Mouse (Mus musculus) brain, embryonic 18.5 days (tissue): Measurements from ENCODE around the gene Ntn4.

Experiments
- DNase-seq: peaks from one replicate; pipeline ENCODE4 v3.0.0-alpha.2; 2012; ENCODE audit warnings: low read depth, low spot score

Ntn4 gene

GRCm38 (mm10) chr10:93730514-93730913 lies 90.0 kb downstream of the Ntn4 start:
- DNase-seq: no peak

GRCm38 (mm10) chr10:93731248-93731691 lies 90.8 kb downstream of the Ntn4 start:
- no peak for DNase-seq

- no peak for DNase-seq
Measured at GRCm38 (mm10) chr10:93736114-93736645, 95.7 kb downstream of the Ntn4 start.

GRCm38 (mm10) chr10:93737080-93737479 lies 96.6 kb downstream of the Ntn4 start:
- DNase-seq: no peak

GRCm38 (mm10) chr10:93741446-93742096 lies 101.1 kb downstream of the Ntn4 start:
- DNase-seq: peak; percentile 42

- DNase-seq: no peak
Measured at GRCm38 (mm10) chr10:93742097-93742446, 101.6 kb downstream of the Ntn4 start.

GRCm38 (mm10) chr10:93742598-93742997 lies 102.1 kb downstream of the Ntn4 start:
- no peak for DNase-seq

- no peak for DNase-seq
Measured at GRCm38 (mm10) chr10:93749267-93750192, 109.0 kb downstream of the Ntn4 start.

GRCm38 (mm10) chr10:93751302-93751701 lies 110.8 kb downstream of the Ntn4 start:
- no peak for DNase-seq

- no peak for DNase-seq
Measured at GRCm38 (mm10) chr10:93753711-93754391, 113.4 kb downstream of the Ntn4 start.

GRCm38 (mm10) chr10:93756211-93756610 lies 115.7 kb downstream of the Ntn4 start:
- DNase-seq: no peak

GRCm38 (mm10) chr10:93759644-93760043 lies 119.2 kb downstream of the Ntn4 start:
- DNase-seq: no peak

GRCm38 (mm10) chr10:93760429-93760828 lies 119.9 kb downstream of the Ntn4 start:
- DNase-seq: no peak

GRCm38 (mm10) chr10:93763074-93763473 lies 122.6 kb downstream of the Ntn4 start:
- no peak for DNase-seq

- no peak for DNase-seq
Measured at GRCm38 (mm10) chr10:93766221-93766620, 125.7 kb downstream of the Ntn4 start.

- DNase-seq: no peak
Measured at GRCm38 (mm10) chr10:93767245-93767644, 126.8 kb downstream of the Ntn4 start.

GRCm38 (mm10) chr10:93768222-93768621 lies 127.7 kb downstream of the Ntn4 start:
- DNase-seq: peak; percentile 22

GRCm38 (mm10) chr10:93771931-93772465 lies 131.5 kb downstream of the Ntn4 start:
- peak; percentile 45 for DNase-seq

- no peak for DNase-seq
Measured at GRCm38 (mm10) chr10:93772492-93772891, 132.0 kb downstream of the Ntn4 start.

GRCm38 (mm10) chr10:93776731-93777151 lies 136.3 kb downstream of the Ntn4 start:
- no peak for DNase-seq

GRCm38 (mm10) chr10:93777372-93777771 lies 136.9 kb downstream of the Ntn4 start:
- DNase-seq: no peak
